Mouse (Mus musculus): ENCODE data around the gene Acad12. TPM values are rescaled to one million over a fixed set of nuclear protein-coding genes. Genes with fewer than 3 reads are reported as not detected.

Gene Acad12
- polyA plus RNA-seq, 1 experiment from 2014 or later, result 1.2 TPM

- Histone ChIP-seq H3K4me2 (peak within 1 kb of the TSS; percentile 75), H3K4me1 (peaks cover 26% of the 10 kb centered on the region), H3K27me3 (no peaks in the 10 kb centered on the region), H3K36me3 (0 out of 2 replicates have a peak, but pooled peaks cover 6% of the 10 kb centered on the region), H3K4me3 (peak within 1 kb of the TSS; percentile 76), H3K9me3 (no peaks in the 10 kb centered on the region), H3K9ac (peak within 1 kb of the TSS; percentile 78), H3K27ac (peak within 1 kb of the TSS; percentile 89)
- ATAC-seq (ENCODE audit: insufficient number of reproducible peaks, insufficient read depth, low FRiP score, low TSS enrichment, low read depth), result peak; percentile 85
- WGBS, result 2% methylated on average over 47 of the region's 47 CpGs
Observed at GRCm38 (mm10) chr5:121593451-121594401, 25.0 kb downstream of the Acad12 start, which contains the start of gene Aldh2. Gene Aldh2, minus strand, starts transcription at chr5:121593824.

- Histone ChIP-seq H3K4me2 (peak overlapping the region; percentile 75), H3K4me3 (peak overlapping the region; percentile 76), H3K9ac (peak overlapping the region; percentile 78), H3K36me3 (0 out of 2 replicates have a peak, but pooled peaks cover 6% of the 10 kb centered on the region), H3K4me1 (peaks cover 26% of the 10 kb centered on the region), H3K9me3 (no peaks in the 10 kb centered on the region), H3K27ac (peak overlapping the region; percentile 89), H3K27me3 (no peaks in the 10 kb centered on the region)
- WGBS, result 2% methylated on average over 33 of the region's 33 CpGs
- ATAC-seq (ENCODE audit: insufficient number of reproducible peaks, insufficient read depth, low FRiP score, low TSS enrichment, low read depth), result 0 out of 2 replicates have a peak, but pooled peaks have one; percentile 37
Observed at GRCm38 (mm10) chr5:121592816-121593407, 25.8 kb downstream of the Acad12 start.

GRCm38 (mm10) chr5:121592064-121592815 is 26.5 kb downstream of the Acad12 start:
- peak overlapping the region; percentile 75 for H3K4me2 ChIP-seq
- 53% methylated on average over 11 of the region's 11 CpGs for WGBS
- H3K27ac ChIP-seq, result no peak overlapping the region
- no peaks in the 10 kb centered on the region for H3K9me3 ChIP-seq
- 0 out of 2 replicates have a peak, but pooled peaks cover 6% of the 10 kb centered on the region for H3K36me3 ChIP-seq
- peak overlapping the region; percentile 78; the same call in 1 of the 2 replicates for H3K9ac ChIP-seq
- H3K27me3 ChIP-seq, result no peaks in the 10 kb centered on the region
- H3K4me1 ChIP-seq, result peaks cover 29% of the 10 kb centered on the region
- ATAC-seq (ENCODE audit: insufficient number of reproducible peaks, insufficient read depth, low FRiP score, low TSS enrichment, low read depth), result no peak
- H3K4me3 ChIP-seq, result peak overlapping the region; percentile 76

- Histone ChIP-seq H3K27ac (no peak overlapping the region), H3K4me1 (peaks cover 36% of the 10 kb centered on the region), H3K4me2 (peak overlapping the region; percentile 75; the same call in 1 of the 2 replicates)
Observed at GRCm38 (mm10) chr5:121591417-121592063, 27.2 kb downstream of the Acad12 start.

GRCm38 (mm10) chr5:121589928-121590327 is 28.8 kb downstream of the Acad12 start:
- WGBS, result 84% methylated on average over 6 of the region's 6 CpGs
- H3K27ac ChIP-seq, result no peak overlapping the region
- H3K4me1 ChIP-seq, result peaks cover 40% of the 10 kb centered on the region
- H3K9me3 ChIP-seq, result no peaks in the 10 kb centered on the region
- no peak overlapping the region for H3K4me3 ChIP-seq
- no peak overlapping the region for H3K4me2 ChIP-seq
- H3K27me3 ChIP-seq, result no peaks in the 10 kb centered on the region
- no peak for ATAC-seq (ENCODE audit: insufficient number of reproducible peaks, insufficient read depth, low FRiP score, low TSS enrichment, low read depth)
- H3K36me3 ChIP-seq, result 0 out of 2 replicates have a peak, but pooled peaks cover 6% of the 10 kb centered on the region
- H3K9ac ChIP-seq, result no peak overlapping the region

More at GRCm38 (mm10) chr5:121591417-121592063, 27.2 kb downstream of the Acad12 start:
- 0 out of 2 replicates have a peak, but pooled peaks cover 6% of the 10 kb centered on the region for H3K36me3 ChIP-seq
- no peak for ATAC-seq (ENCODE audit: insufficient number of reproducible peaks, insufficient read depth, low FRiP score, low TSS enrichment, low read depth)
- H3K4me3 ChIP-seq, result 0 out of 2 replicates have a peak overlapping the region, but pooled peaks have one; percentile 76
- no peaks in the 10 kb centered on the region for H3K9me3 ChIP-seq
- 78% methylated on average over 11 of the region's 11 CpGs for WGBS
- H3K9ac ChIP-seq, result no peak overlapping the region
- no peaks in the 10 kb centered on the region for H3K27me3 ChIP-seq

- no peaks in the 10 kb centered on the region for H3K9me3 ChIP-seq
- no peak for ATAC-seq (ENCODE audit: insufficient number of reproducible peaks, insufficient read depth, low FRiP score, low TSS enrichment, low read depth)
- no peaks in the 10 kb centered on the region for H3K27me3 ChIP-seq
Observed at GRCm38 (mm10) chr5:121586400-121587039, 32.2 kb downstream of the Acad12 start.

GRCm38 (mm10) chr5:121585699-121586098 is 33.0 kb downstream of the Acad12 start:
- H3K4me2 ChIP-seq, result no peak overlapping the region
- 87% methylated on average over 5 of the region's 5 CpGs for WGBS
- peaks cover 30% of the 10 kb centered on the region for H3K4me1 ChIP-seq
- H3K9ac ChIP-seq, result no peak overlapping the region
- no peak overlapping the region for H3K4me3 ChIP-seq
- no peak overlapping the region for H3K27ac ChIP-seq
- peaks cover 9% of the 10 kb centered on the region for H3K36me3 ChIP-seq
- no peak for ATAC-seq (ENCODE audit: insufficient number of reproducible peaks, insufficient read depth, low FRiP score, low TSS enrichment, low read depth)
- H3K9me3 ChIP-seq, result no peaks in the 10 kb centered on the region
- no peaks in the 10 kb centered on the region for H3K27me3 ChIP-seq

More at GRCm38 (mm10) chr5:121586400-121587039, 32.2 kb downstream of the Acad12 start:
- no peak overlapping the region for H3K4me3 ChIP-seq
- H3K36me3 ChIP-seq, result 0 out of 2 replicates have a peak, but pooled peaks cover 6% of the 10 kb centered on the region
- H3K9ac ChIP-seq, result no peak overlapping the region
- 62% methylated on average over 6 of the region's 6 CpGs for WGBS
- peaks cover 34% of the 10 kb centered on the region for H3K4me1 ChIP-seq
- no peak overlapping the region for H3K4me2 ChIP-seq
- H3K27ac ChIP-seq, result no peak overlapping the region; the same call in 1 of the 2 replicates

GRCm38 (mm10) chr5:121585005-121585404 is 33.7 kb downstream of the Acad12 start:
- ATAC-seq (ENCODE audit: insufficient number of reproducible peaks, insufficient read depth, low FRiP score, low TSS enrichment, low read depth), result no peak
- peaks cover 30% of the 10 kb centered on the region for H3K4me1 ChIP-seq
- no peaks in the 10 kb centered on the region for H3K9me3 ChIP-seq
- H3K36me3 ChIP-seq, result peaks cover 11% of the 10 kb centered on the region
- H3K4me2 ChIP-seq, result no peak overlapping the region
- no peaks in the 10 kb centered on the region for H3K27me3 ChIP-seq
- H3K9ac ChIP-seq, result no peak overlapping the region
- 94% methylated on average over 10 of the region's 10 CpGs for WGBS
- H3K27ac ChIP-seq, result no peak overlapping the region
- H3K4me3 ChIP-seq, result no peak overlapping the region

- no peak overlapping the region for H3K4me2 ChIP-seq
- ATAC-seq (ENCODE audit: insufficient number of reproducible peaks, insufficient read depth, low FRiP score, low TSS enrichment, low read depth), result peak; percentile 43; the same call in 1 of the 2 replicates
- H3K9ac ChIP-seq, result 0 out of 2 replicates have a peak overlapping the region, but pooled peaks have one; percentile 40
- peaks cover 21% of the 10 kb centered on the region for H3K36me3 ChIP-seq
- WGBS, result 50% methylated on average over 12 of the region's 12 CpGs
- H3K4me3 ChIP-seq, result no peak overlapping the region
- no peaks in the 10 kb centered on the region for H3K9me3 ChIP-seq
- peaks cover 30% of the 10 kb centered on the region for H3K4me1 ChIP-seq
- no peaks in the 10 kb centered on the region for H3K27me3 ChIP-seq
- H3K27ac ChIP-seq, result no peak overlapping the region; the same call in 1 of the 2 replicates
Observed at GRCm38 (mm10) chr5:121583765-121584501, 34.8 kb downstream of the Acad12 start.

GRCm38 (mm10) chr5:121581945-121582344 is 36.8 kb downstream of the Acad12 start:
- Histone ChIP-seq H3K27ac (no peak overlapping the region), H3K27me3 (no peaks in the 10 kb centered on the region), H3K4me3 (no peak overlapping the region), H3K9ac (no peak overlapping the region), H3K4me2 (no peak overlapping the region), H3K9me3 (no peaks in the 10 kb centered on the region), H3K36me3 (peaks cover 40% of the 10 kb centered on the region), H3K4me1 (peaks cover 25% of the 10 kb centered on the region)
- no peak for ATAC-seq (ENCODE audit: insufficient number of reproducible peaks, insufficient read depth, low FRiP score, low TSS enrichment, low read depth)
- WGBS, result 89% methylated on average over 8 of the region's 8 CpGs
